Mouse (Mus musculus) thymus, postnatal 0 days (tissue): ENCODE measurements around the gene Ccdc8. TPM values are rescaled to one million over a fixed set of nuclear protein-coding genes. Genes with fewer than 3 reads are reported as not detected.

Experiments used
- DNase-seq: peaks from one replicate; pipeline ENCODE4 v3.0.0-alpha.2; 2015; ENCODE audit warnings: low spot score
- polyA plus RNA-seq: library from polyadenylated mRNA; unstranded; fragments of >200 nt; fragmentation: Nextera tagmentation; extraction: Ambion mirVana; gene quantifications from 2 replicates; pipeline ENCODE4 v1.2.1, GENCODE M21; 2015

Ccdc8 gene
- polyA plus RNA-seq, 1 experiment from 2014 or later: 3.7 TPM

DNA sequence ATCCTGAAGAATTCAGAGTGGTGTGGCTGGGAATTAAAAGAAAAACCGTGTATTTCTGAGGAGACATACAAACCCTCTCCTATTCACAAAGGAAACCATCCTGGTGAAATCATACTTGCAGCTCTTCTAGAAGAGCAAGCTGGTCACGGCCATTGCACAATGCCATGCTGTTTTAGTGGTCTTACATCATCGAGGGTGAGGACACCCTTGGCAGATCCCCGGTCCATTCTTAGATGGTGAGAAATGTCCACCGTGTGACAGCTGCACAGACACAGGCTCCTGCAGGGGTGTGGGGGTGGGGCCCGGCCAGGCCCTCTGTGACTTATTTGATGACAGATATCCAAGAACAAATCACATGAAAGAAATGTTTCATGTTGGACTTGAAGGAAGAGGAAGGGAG, 18.5 kb upstream of the Ccdc8 start:
- DNase-seq: no peak

DNA sequence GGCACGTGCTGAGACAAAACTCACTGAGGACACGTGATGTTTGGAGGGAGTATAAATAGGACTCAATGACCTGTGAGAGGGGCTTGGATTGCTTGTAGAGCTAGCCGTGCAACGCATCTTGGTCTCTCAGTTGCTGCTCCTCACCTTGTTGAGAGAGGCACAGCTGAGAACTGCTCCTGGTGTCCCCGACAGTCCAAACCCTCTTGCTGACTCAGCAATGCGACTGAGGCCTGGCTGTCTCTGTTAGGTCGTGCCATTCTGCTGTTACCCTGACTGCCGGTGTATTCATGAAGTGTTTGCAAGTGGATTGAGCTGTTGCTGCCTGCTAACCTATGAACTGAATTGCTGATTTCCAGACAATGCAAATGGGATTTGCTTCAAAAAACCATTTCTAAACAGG, 16.2 kb upstream of the Ccdc8 start:
- no peak for DNase-seq

- DNase-seq: no peak
These were observed 14.3 kb upstream of the Ccdc8 start for GRCm38 (mm10) chr7:16978173-16978572.

DNA sequence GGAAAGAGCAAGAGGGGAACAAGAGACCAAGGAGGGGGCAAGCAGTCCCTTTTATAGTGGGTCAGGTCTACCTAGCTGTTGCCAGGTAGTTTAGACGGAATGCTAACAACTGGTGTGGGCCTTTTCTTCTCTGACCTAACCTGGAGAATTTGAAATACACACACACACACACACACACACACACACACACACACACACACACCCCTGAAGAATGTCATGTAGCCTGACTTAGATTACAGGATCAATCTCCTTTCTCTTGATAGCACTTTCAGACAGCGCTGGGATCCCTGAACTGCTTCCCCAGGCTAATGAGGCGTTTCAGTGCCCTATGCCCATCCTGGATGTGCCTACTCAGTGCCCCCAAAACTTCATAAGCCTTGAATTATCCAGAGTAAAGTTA, 13.9 kb upstream of the Ccdc8 start:
- no peak for DNase-seq

DNA sequence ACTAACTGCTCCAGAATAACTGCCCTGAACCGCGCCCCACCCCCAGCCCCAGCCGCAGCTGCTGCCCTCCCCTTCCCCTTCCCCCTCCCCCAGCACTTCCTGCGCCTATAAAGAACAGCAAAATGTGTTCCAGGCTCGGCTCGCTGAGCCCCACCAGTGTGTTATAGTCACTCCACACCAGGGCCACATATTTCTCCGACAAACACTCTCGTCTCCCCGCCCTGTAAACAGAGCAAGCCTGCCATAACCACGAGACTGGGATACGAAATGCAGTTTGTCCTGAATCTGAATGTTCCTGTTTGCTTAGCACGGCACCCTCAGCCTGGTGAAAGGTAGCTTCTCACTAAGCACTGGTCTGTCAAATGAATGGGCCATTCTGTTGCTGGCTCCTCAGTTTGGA, 12.2 kb upstream of the Ccdc8 start:
- DNase-seq: peak; percentile 80

DNA sequence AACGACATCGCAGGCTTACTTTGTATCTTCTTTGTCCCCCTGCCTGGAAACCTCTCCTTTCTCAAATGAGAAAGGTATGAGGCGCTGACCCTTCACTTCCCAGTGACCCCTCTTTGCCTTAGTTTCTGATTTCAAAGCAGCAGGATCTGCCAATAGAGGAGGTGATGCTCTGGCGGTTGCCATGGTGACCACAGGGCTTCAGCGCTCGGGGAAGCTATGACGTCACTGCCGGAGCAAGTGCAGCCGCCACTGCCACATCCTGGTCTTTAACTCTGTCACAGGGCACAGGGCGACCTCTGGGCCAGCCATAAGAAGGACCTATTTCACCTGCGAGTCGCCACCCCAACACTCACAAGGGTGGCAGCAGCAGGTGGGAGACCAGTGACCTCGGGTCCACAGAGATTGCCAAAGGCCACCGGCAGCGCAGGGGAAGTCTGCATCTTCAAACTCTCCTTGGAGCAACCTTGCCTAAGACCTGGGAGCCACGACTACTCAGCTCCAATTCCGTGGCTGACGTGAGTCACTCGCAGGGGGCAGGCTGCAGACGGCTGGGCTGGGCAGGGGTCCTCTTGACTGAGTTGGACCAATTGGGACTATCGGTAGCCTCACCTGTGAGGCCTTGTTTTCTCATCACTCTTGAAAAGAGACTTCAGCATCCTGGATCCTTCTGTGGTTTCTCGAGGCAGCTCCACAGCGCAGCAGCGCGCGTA, 9.5 kb upstream of the Ccdc8 start, which contains the start of gene Gm42372:
Gm42372 (plus strand) TSS at position 228 of the 710 bp plus-strand sequence.
- peak; percentile 89 for DNase-seq

DNA sequence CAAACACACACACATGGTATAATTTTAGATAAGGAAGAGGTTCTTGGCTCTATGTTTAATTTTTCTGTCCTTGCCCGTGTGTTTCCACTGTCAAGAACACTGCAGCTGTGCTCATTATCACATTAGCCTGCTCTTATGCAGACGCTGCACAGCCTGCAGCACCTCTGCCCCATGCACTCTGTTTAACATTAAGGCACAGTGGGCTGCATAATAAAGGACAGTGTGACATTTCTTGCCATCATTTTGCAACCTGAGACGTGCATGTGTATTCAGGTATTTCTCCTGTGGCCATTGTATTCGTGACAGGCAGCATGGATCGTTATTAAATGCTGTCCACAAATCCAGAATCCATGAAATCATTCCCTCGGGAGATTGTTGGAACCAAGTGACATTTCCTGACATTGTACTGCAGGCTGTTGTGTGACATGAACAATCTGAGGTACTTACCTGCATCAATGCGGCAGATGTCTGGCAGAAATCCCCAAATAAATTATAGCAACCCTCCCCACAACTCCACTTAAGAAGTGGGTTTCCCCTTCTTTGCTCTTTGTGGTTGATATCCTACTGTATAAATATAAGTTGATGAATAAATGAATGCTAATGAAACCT, 4.9 kb upstream of the Ccdc8 start:
- DNase-seq: no peak

DNA sequence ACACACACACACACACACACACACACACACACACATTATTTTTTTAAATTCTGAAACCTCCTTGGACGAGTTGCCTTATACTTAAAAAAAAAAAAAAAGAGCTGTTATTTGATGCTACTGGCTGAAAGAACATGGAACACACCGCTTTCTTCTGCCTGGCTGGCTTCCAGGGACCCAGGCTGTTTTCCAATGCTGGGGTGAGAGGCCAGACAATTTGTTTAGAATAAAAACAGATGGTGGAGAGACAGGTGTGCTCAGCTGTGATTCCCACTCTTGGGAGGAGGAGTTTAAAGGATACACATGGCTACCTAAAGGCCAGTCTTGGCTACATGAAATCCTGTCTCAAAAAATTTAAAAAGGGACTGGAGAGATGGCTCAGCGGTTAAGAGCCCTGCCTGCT, 4.1 kb upstream of the Ccdc8 start:
- no peak for DNase-seq

GRCm38 (mm10) chr7:16990006-16990744, 2.3 kb upstream of the Ccdc8 start:
- DNase-seq: peak; percentile 78

- peak; percentile 23 for DNase-seq
These were observed 642 bp upstream of the Ccdc8 start for GRCm38 (mm10) chr7:16991681-16992450.

GRCm38 (mm10) chr7:16993651-16994399, 1.3 kb downstream of the Ccdc8 start:
- DNase-seq: no peak

- no peak for DNase-seq
These were observed 1.9 kb downstream of the Ccdc8 start for GRCm38 (mm10) chr7:16994400-16994799.

GRCm38 (mm10) chr7:16995345-16995744, 2.8 kb downstream of the Ccdc8 start:
- no peak for DNase-seq

GRCm38 (mm10) chr7:16999233-16999632, 6.7 kb downstream of the Ccdc8 start:
- DNase-seq: no peak

GRCm38 (mm10) chr7:16999650-17000049, 7.1 kb downstream of the Ccdc8 start:
- peak; percentile 79 for DNase-seq

GRCm38 (mm10) chr7:17002375-17003195, 10.1 kb downstream of the Ccdc8 start:
- peak; percentile 91 for DNase-seq

DNA sequence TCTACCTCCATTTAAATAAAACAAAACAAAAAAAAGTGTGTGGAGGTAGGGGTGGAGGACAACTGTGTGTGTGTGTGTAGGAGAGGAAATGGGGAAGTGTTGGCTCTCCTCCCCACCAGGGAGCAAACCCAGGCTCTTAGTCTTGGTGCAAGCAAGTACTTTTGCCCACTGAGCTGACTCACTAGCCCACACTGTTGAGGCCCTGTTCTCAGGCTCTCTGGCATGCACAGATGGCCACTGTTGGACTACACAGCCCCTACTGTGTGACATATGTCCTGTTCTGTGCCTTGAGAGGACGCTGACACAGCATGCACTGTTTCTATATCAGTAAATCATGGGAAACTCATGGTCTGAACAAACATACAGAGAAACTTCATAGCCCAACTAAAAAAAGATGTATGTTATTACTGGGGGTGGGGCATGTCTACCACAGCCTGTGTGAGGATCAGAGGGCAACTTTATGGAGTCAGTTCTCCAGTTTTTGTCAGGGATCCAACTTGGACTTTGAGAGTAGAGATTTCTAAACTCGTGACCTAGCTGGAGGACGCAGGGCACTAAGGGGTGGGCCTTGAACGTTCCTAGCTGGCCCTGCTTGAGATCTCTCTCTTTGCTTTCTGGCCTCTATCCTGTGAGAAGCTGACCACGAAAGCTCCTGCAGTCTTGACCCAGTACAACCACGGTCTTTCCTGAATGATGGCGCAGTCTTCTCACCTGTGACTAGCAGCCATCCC, 10.9 kb downstream of the Ccdc8 start:
- DNase-seq: no peak

DNA sequence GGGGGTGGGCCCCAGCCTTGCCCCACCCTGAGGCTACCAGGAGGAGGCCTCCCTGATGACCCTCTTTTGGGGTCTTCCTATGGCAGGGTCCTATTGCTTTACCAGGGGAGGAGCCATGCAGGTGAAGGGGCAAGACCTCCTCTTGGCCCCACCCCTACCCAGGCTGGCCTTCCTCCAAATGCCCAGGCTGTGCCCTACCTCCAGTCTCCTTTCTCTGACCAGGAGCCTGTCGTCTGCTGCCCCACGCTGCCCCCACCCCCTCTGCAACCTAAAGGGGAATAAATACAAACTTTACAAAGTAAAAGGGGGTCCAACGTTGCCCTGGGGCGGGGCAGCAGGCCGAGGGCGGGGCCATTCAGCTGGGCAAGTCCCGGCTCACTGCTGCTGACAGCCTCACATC, 12.2 kb downstream of the Ccdc8 start:
- no peak for DNase-seq

- peak; percentile 72 for DNase-seq
These were observed 14.8 kb downstream of the Ccdc8 start for GRCm38 (mm10) chr7:17007300-17007699.
